Mouse (Mus musculus) heart, postnatal 14 days (tissue): Measurements from ENCODE around the gene Ampd3. TPM values are rescaled to one million over a fixed set of nuclear protein-coding genes. Genes with fewer than 3 reads are reported as not detected.

Experiments used
- DNase-seq, 2 experiments: peaks; one replicate each; pipeline ENCODE4 v3.0.0; 2021 to 2022
- intact Hi-C: fragments of 180-260 bp; cut with DNase I; formaldehyde crosslinking; loops from one replicate; pipeline ENCODE4 v1.15.1; 2025
- total RNA-seq, 2 experiments: library from RNA; stranded (reverse); gene quantifications; 2 replicates each; pipeline ENCODE4 v1.2.3; 2021

Ampd3 gene
- total RNA-seq, 2 experiments from 2014 or later = 41.2 to 41.7 TPM

GRCm38 (mm10) chr7:110768451-110769064 is 552 bp downstream of the Ampd3 start:
- DNase-seq = peak; percentile 60 to 66
- intact Hi-C loops = no loop called here

DNA sequence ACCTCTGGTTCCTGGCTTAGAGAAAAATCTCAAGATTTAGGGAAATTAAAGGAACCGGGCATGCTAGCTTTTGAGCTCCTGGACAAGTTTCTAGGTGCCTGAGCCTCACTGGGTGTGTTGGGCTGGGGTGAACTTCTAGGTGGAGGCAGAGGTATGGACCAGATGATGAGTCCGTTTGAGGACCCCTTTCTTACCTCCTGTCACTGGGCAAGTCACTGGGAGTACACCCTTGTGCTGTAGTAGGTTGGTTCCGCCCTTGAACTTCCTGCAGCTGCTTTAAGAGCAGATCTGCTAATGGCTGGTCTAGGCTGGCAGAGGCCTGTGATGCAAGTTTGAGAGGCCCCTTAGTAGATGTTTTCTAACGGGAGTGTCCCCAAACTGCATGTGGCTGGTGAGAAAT is 1.1 kb downstream of the Ampd3 start:
- peak; percentile 23 to 42 for DNase-seq
- intact Hi-C loops = no loop called here

- no peak for DNase-seq
- intact Hi-C loops = no loop called here
Observed at GRCm38 (mm10) chr7:110770949-110771348, 2.9 kb downstream of the Ampd3 start.

- intact Hi-C loops = no loop called here
- DNase-seq = no peak
Observed at GRCm38 (mm10) chr7:110772343-110772742, 4.3 kb downstream of the Ampd3 start.

GRCm38 (mm10) chr7:110773204-110774002 is 5.4 kb downstream of the Ampd3 start:
- peak; percentile 61 to 63 for DNase-seq

DNA sequence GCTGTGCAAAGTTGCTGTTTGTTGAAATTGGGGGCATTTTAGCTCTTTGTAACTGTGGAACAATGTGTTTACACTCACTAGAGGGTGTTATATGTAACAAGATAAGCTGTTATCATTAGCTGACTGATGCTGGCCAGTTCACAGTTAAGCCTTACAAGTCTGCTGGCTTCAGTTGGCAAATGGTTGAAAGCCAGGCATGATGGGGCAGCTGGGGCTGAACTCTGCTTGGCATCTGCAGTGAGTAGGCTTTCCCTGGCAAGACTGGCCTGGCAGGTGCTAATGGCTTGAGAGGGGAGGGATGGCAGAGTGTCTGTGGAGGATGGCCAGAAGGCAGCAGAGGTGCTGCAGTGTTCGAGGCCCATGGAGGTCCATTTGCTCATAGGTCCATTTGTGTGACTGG is 6.1 kb downstream of the Ampd3 start:
- DNase-seq = peak; percentile 36 to 68

More at GRCm38 (mm10) chr7:110773204-110774002, 5.4 kb downstream of the Ampd3 start:
- intact Hi-C loops = no loop called here

GRCm38 (mm10) chr7:110774674-110775073 is 6.7 kb downstream of the Ampd3 start:
- intact Hi-C loops = no loop called here
- DNase-seq = no peak

More for the DNA sequence above, 6.1 kb downstream of the Ampd3 start:
- intact Hi-C loops = no loop called here

DNA sequence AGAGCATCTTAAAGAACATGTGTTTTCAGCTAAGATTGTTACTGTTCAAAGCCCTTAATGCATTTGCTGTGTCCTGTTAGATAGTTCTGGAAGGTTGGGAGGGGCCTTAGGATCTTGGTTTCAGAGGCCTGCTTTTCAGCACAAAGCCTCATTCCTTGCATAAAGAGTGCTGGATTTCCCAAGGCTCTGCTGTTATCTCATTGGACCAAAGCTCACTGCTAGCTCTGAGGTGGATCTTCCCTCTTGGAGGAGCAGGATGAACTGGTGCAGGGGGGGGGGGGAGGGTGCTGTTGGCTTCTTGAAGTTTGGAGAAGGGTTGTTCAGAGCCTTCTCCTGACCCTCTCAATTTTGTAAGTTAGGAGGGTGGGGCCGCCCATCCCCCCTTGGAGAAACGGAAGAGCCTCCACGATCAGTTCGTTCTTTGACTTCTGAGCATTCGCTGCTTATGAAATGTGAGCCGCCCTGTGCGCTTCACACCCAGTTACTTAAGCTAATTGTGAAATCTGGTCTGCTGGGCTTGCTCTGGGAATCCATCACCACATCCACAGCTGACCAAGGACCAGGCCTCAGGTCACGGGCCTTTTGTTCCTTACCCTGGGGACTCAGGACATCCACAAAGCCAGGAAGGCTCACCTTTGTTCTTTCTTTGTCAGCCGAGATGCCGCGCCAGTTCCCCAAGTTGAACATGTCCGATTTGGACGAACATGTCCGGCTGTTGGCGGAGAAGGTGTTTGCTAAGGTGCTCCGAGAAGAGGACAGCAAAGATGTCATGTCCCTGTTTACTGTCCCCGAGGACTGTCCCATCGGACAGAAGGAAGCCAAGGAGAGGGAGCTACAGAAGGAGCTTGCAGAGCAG is 9.4 kb downstream of the Ampd3 start:
- intact Hi-C loops = no loop called here
- no peak for DNase-seq

- intact Hi-C loops = no loop called here
Observed at GRCm38 (mm10) chr7:110778933-110779332, 10.9 kb downstream of the Ampd3 start.

GRCm38 (mm10) chr7:110779605-110780111 is 11.7 kb downstream of the Ampd3 start:
- intact Hi-C loops = no loop called here
- no peak for DNase-seq

More at GRCm38 (mm10) chr7:110778933-110779332, 10.9 kb downstream of the Ampd3 start:
- DNase-seq = no peak

DNA sequence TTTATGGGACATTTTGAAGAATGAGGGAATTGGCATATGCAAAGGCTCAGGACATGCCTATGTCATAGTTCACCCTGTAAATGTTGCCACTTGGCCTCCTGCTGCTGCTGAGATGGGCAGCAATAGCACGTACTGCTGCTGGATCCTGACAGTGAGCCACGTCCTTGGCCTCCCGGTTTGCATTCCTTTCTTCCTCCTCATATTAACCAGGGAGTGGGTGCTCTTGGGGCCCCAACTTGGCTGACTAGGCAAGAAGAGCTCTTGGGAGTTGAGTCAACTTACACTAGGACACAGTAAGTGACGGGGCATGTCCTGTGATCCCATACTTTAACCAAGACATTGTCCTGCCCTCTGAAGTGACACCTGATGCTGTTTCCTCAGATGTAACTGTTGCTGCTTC is 12.5 kb downstream of the Ampd3 start:
- no peak for DNase-seq
- intact Hi-C loops = no loop called here

GRCm38 (mm10) chr7:110781231-110781711 is 13.3 kb downstream of the Ampd3 start:
- intact Hi-C loops = no loop called here
- DNase-seq = no peak

DNA sequence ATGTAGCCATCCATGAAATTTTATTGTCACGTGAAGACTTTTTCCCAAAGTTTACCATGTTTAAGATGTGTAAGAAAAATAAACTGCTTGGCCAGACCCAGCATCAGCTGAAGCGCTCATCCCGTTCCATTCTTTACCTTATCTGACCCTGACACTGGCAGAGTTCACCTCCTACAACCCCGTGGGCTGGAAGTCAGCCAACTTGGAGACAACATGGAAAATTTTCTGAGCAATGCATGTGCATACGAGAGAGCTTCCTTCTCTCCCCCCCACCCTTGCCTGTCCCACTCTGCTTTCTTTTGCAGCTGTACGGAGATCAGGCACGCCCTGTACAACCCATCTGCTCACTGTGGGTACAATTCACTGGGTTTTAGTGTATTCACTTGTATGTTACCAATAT is 14.1 kb downstream of the Ampd3 start:
- intact Hi-C loops = no loop called here
- peak; percentile 68 to 70 for DNase-seq

- DNase-seq = no peak
- intact Hi-C loops = no loop called here
Observed at GRCm38 (mm10) chr7:110782845-110783478, 15.0 kb downstream of the Ampd3 start.

GRCm38 (mm10) chr7:110784965-110785364 is 17.0 kb downstream of the Ampd3 start:
- no peak for DNase-seq
- intact Hi-C loops = no loop called here

- no peak for DNase-seq
- intact Hi-C loops = no loop called here
Observed at GRCm38 (mm10) chr7:110785741-110786146, 17.7 kb downstream of the Ampd3 start.

GRCm38 (mm10) chr7:110787310-110787709 is 19.3 kb downstream of the Ampd3 start:
- DNase-seq = peak; percentile 57 to 65
- intact Hi-C loops = no loop called here

- intact Hi-C loops = no loop called here
- DNase-seq = no peak
Observed at GRCm38 (mm10) chr7:110790878-110791277, 22.9 kb downstream of the Ampd3 start.

DNA sequence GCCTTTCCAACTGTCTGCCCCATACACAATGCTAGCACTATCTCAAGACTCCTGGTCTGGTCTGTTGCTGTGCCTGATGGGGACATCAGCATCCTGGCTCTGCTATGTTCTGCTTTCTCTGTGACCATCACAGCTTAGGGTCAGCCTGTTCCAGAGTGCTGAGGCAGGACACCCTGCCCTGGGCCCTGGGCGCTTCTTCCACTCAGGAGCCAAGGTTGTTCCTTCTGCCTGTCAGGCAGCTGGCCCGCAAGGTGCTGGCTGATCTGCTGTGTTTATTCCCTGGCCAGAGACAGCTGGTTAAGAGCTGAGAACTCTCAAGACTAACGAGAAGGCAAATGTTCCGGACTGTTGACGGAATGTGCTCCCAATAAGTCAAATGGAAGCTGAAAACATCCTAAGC is 24.2 kb downstream of the Ampd3 start:
- DNase-seq = no peak
- intact Hi-C loops = no loop called here

DNA sequence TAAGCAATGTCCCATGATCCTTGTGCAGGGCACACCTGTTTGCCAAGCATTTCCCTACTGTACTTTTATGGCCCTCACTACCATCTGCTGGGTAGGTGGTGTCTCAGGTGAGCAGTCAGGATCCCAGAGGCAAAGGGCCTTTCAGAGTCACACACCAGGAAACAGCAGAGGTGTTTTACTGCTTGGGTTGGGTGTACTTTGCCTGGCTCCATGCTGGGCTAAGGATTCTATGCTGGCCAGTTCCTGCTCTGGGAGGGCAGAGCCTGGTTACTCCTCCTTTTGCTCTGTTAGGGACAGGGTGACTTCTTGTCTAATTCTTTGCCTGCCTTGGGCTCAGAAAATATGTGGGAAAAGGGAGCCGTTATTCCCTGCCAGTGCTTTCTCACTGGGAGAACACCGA is 24.8 kb downstream of the Ampd3 start:
- no peak for DNase-seq
- intact Hi-C loops = no loop called here
